Mouse (Mus musculus) heart, embryonic 14.5 days (tissue): ENCODE data around the gene Gal3st1. TPM values are rescaled to one million over a fixed set of nuclear protein-coding genes. Genes with fewer than 3 reads are reported as not detected.
A peak's percentile ranks its signal among the peaks of the same experiment; 100 is the strongest.

Experiments
- ATAC-seq: fragments of 200-750 bp; cut with Nextera tagmentation; 2 replicates; pipeline ENCODE4 v1.8.0; 2017; ENCODE audit warnings: low read depth, moderate TSS enrichment; ENCODE audit not compliant: insufficient number of reproducible peaks, insufficient read depth, low FRiP score
- H3K27ac ChIP-seq, 2 experiments: fragments of 200-500 bp in 1 of 2; fragments of 300-500 bp in 1 of 2; sonication (generic) in 1 of 2; replicated peaks in 1 of 2; 2 replicates each; pipeline ENCODE4 v1.5.1; 2012 to 2014; ENCODE audit warnings: low read depth in 2 of 2, low read length in 2 of 2, control low read depth in 1 of 2, mild to moderate bottlenecking in 1 of 2, mixed read lengths in 1 of 2; ENCODE audit not compliant: control insufficient read depth in 1 of 2, insufficient read depth in 1 of 2
- H3K27me3 ChIP-seq: fragments of 300-500 bp; sonication (generic); 2 replicates; pipeline ENCODE4 v1.6.1; 2014; ENCODE audit warnings: mild to moderate bottlenecking, low read length, control low read depth; ENCODE audit not compliant: control insufficient read depth, insufficient read depth
- H3K36me3 ChIP-seq: fragments of 300-500 bp; sonication (generic); 2 replicates; pipeline ENCODE4 v1.6.1; 2014; ENCODE audit warnings: mild to moderate bottlenecking, control low read depth, low read length, mixed read lengths; ENCODE audit not compliant: control insufficient read depth, insufficient read depth
- H3K4me1 ChIP-seq, 2 experiments: fragments of 200-500 bp in 1 of 2; fragments of 300-500 bp in 1 of 2; sonication (generic) in 1 of 2; 2 replicates each; pipeline ENCODE4 v1.6.1; 2012 to 2014; ENCODE audit warnings: low read length in 2 of 2, control low read depth in 1 of 2, mixed read lengths in 1 of 2; ENCODE audit not compliant: control insufficient read depth in 2 of 2, insufficient read depth in 2 of 2
- H3K4me2 ChIP-seq: fragments of 300-500 bp; sonication (generic); 2 replicates; pipeline ENCODE4 v1.6.1; 2014; ENCODE audit warnings: mild to moderate bottlenecking, low read length
- H3K4me3 ChIP-seq, 2 experiments: fragments of 200-500 bp in 1 of 2; fragments of 300-500 bp in 1 of 2; sonication (generic) in 1 of 2; 2 replicates each; pipeline ENCODE4 v1.5.1; 2012 to 2014; ENCODE audit warnings: low read length in 2 of 2, mild to moderate bottlenecking in 2 of 2, control low read depth in 1 of 2, low read depth in 1 of 2, moderate library complexity in 1 of 2; ENCODE audit not compliant: control insufficient read depth in 1 of 2, insufficient read depth in 1 of 2
- H3K9ac ChIP-seq: fragments of 300-500 bp; sonication (generic); 2 replicates; pipeline ENCODE4 v1.6.1; 2014; ENCODE audit warnings: mild to moderate bottlenecking, low read length
- H3K9me3 ChIP-seq: fragments of 300-500 bp; sonication (generic); 2 replicates; pipeline ENCODE4 v1.6.1; 2016; ENCODE audit warnings: low read length, control low read depth; ENCODE audit not compliant: control insufficient read depth
- WGBS: fragments of 180-500 bp; shearing (Covaris S2); extraction: QIAGEN DNeasy Blood & Tissue Kit; methylation state at CpG from one replicate; pipeline ENCODE4 v1.1.7; 2014; 5-methylcytosine and 5-hydroxymethylcytosine counted together
- polyA plus RNA-seq: library from polyadenylated mRNA; unstranded; fragments of >200 nt; fragmentation: Nextera tagmentation; extraction: Ambion mirVana; gene quantifications from 2 replicates; pipeline ENCODE4 v1.2.1, GENCODE M21; 2014

Gal3st1 gene
- polyA plus RNA-seq: 0.20 TPM in 1 of 2 replicates, not detected in the other

GRCm38 (mm10) chr11:3983291-3983862 is at the start of gene Gal3st1:
Gal3st1 (plus strand) TSS chr11:3983636.
- Histone ChIP-seq H3K4me3 (peak within 1 kb of the TSS; percentile 29 to 43), H3K4me2 (peak within 1 kb of the TSS; percentile 81), H3K4me1 (peaks cover 9 to 10% of the 10 kb centered on the region in 2 experiments; a peak in 3 of 4 replicates), H3K9ac (peak within 1 kb of the TSS; percentile 62), H3K9me3 (no peaks in the 10 kb centered on the region), H3K27ac (no peak within 1 kb of the TSS), H3K36me3 (peaks cover 23% of the 10 kb centered on the region), H3K27me3 (peaks cover 9% of the 10 kb centered on the region)
- WGBS: 2% methylated on average over 24 of the region's 37 CpGs
- peak; percentile 34; the same call in 1 of the 2 replicates for ATAC-seq

- 89% methylated on average over 9 of the region's 9 CpGs for WGBS
- Histone ChIP-seq H3K9ac (no peak overlapping the region), H3K4me1 (peaks cover 6 to 14% of the 10 kb centered on the region in 2 experiments), H3K4me3 (no peak overlapping the region), H3K9me3 (no peaks in the 10 kb centered on the region), H3K27me3 (no peaks in the 10 kb centered on the region), H3K36me3 (0 out of 2 replicates have a peak, but pooled peaks cover 4% of the 10 kb centered on the region), H3K4me2 (no peak overlapping the region), H3K27ac (no peak overlapping the region)
- ATAC-seq: no peak
These were observed 49.6 kb upstream of the Gal3st1 start for GRCm38 (mm10) chr11:3933756-3934285.

- WGBS: 79% methylated on average over 4 of the region's 4 CpGs
- no peak for ATAC-seq
- Histone ChIP-seq H3K9ac (no peak overlapping the region), H3K36me3 (no peaks in the 10 kb centered on the region), H3K4me3 (no peak overlapping the region), H3K9me3 (no peaks in the 10 kb centered on the region), H3K27me3 (no peaks in the 10 kb centered on the region), H3K4me2 (no peak overlapping the region), H3K27ac (no peak overlapping the region), H3K4me1 (peaks cover 6 to 14% of the 10 kb centered on the region in 2 experiments)
These were observed 48.3 kb upstream of the Gal3st1 start for GRCm38 (mm10) chr11:3935135-3935534.

- H3K27ac ChIP-seq: no peak overlapping the region
- no peaks in the 10 kb centered on the region for H3K27me3 ChIP-seq
- no peaks in the 10 kb centered on the region for H3K36me3 ChIP-seq
- H3K9ac ChIP-seq: no peak overlapping the region
- ATAC-seq: no peak
- H3K9me3 ChIP-seq: no peaks in the 10 kb centered on the region
- H3K4me2 ChIP-seq: no peak overlapping the region
- H3K4me3 ChIP-seq: no peak overlapping the region
- H3K4me1 ChIP-seq: peaks cover 3 to 10% of the 10 kb centered on the region in 2 experiments
- WGBS: 86% methylated on average over 3 of the region's 3 CpGs
These were observed 47.1 kb upstream of the Gal3st1 start for GRCm38 (mm10) chr11:3936318-3936717.

- H3K4me2 ChIP-seq: no peak overlapping the region
- ATAC-seq: no peak
- 68% methylated on average over 13 of the region's 13 CpGs for WGBS
- H3K4me3 ChIP-seq: no peak overlapping the region
- H3K9me3 ChIP-seq: no peaks in the 10 kb centered on the region
- peaks cover 0 to 3% of the 10 kb centered on the region in 2 experiments; a peak in 3 of 4 replicates for H3K4me1 ChIP-seq
- H3K27ac ChIP-seq: no peak overlapping the region
- no peaks in the 10 kb centered on the region for H3K27me3 ChIP-seq
- H3K36me3 ChIP-seq: no peaks in the 10 kb centered on the region
- no peak overlapping the region for H3K9ac ChIP-seq
These were observed 46.0 kb upstream of the Gal3st1 start for GRCm38 (mm10) chr11:3937321-3937874.

GRCm38 (mm10) chr11:3941371-3941770 is 42.1 kb upstream of the Gal3st1 start:
- H3K27me3 ChIP-seq: no peaks in the 10 kb centered on the region
- no peak overlapping the region for H3K4me3 ChIP-seq
- 79% methylated on average over 7 of the region's 7 CpGs for WGBS
- no peaks in the 10 kb centered on the region for H3K9me3 ChIP-seq
- H3K27ac ChIP-seq: no peak overlapping the region
- H3K36me3 ChIP-seq: no peaks in the 10 kb centered on the region
- no peaks in the 10 kb centered on the region for H3K4me1 ChIP-seq
- H3K9ac ChIP-seq: no peak overlapping the region
- ATAC-seq: no peak
- no peak overlapping the region for H3K4me2 ChIP-seq

- Histone ChIP-seq H3K27me3 (no peaks in the 10 kb centered on the region), H3K4me2 (no peak overlapping the region), H3K4me3 (no peak overlapping the region), H3K4me1 (no peaks in the 10 kb centered on the region), H3K9me3 (no peaks in the 10 kb centered on the region), H3K9ac (no peak overlapping the region), H3K27ac (no peak overlapping the region), H3K36me3 (no peaks in the 10 kb centered on the region)
- ATAC-seq: no peak
- 31% methylated on average over 1 of the region's 1 CpGs for WGBS
These were observed 37.0 kb upstream of the Gal3st1 start for GRCm38 (mm10) chr11:3946386-3946785.
